Mouse (Mus musculus) stomach, postnatal 0 days (tissue): ENCODE measurements around the gene Etv1.

Experiments
- CTCF ChIP-seq: IDR thresholded peaks from 2 replicates; pipeline ENCODE4 v1.5.1; 2016; ENCODE audit warnings: antibody characterized with exemption, low read depth, mild to moderate bottlenecking, moderate library complexity
- EP300 ChIP-seq: optimal IDR thresholded peaks from 2 replicates; pipeline ENCODE3; 2016; ENCODE audit warnings: antibody characterized with exemption

- TF ChIP-seq CTCF (no peak), EP300 (no peak)
These were observed 48.4 kb upstream of the Etv1 start for GRCm38 (mm10) chr12:38730791-38731190.
